Mouse (Mus musculus): ENCODE measurements at regions not wholly inside any gene's neighbourhood (a gene's known extent, or its start where the extent isn't known, plus 50 kb on each side); places are given as distances from the start of the nearest gene placed in this dataset.

GRCm38 (mm10) chr7:115274836-115275235, 531.3 kb downstream of the Insc start:
- TF ChIP-seq ZNF384 (IDR thresholded peaks at IDR 0.05; ENCODE audit: low read depth, low read length) = no peak
- TF ChIP-seq CHD2 (IDR thresholded peaks at IDR 0.05; ENCODE audit: low read depth, low read length) = no peak
- no peak for TF ChIP-seq ZC3H11A (IDR thresholded peaks at IDR 0.05; ENCODE audit: borderline replicate concordance, low read depth, low read length)

All from ES-E14 (cell line).